Mouse (Mus musculus) cortical plate, adult 2 months (tissue): Measurements from ENCODE around the gene Pi4k2b.

ENCODE experiments used
- CTCF ChIP-seq: fragments of 200-500 bp; IDR thresholded peaks from 2 replicates; pipeline ENCODE4 v1.5.1; 2011; ENCODE audit warnings: mild to moderate bottlenecking, control low read depth, low read length; ENCODE audit not compliant: insufficient read depth; ENCODE audit errors: extremely low read depth
- POLR2A ChIP-seq: fragments of 200-500 bp; IDR thresholded peaks from 2 replicates; pipeline ENCODE4 v1.6.1; 2011; ENCODE audit warnings: mild to moderate bottlenecking, low read length, control low read depth; ENCODE audit not compliant: insufficient read depth; ENCODE audit errors: extremely low read depth

DNA sequence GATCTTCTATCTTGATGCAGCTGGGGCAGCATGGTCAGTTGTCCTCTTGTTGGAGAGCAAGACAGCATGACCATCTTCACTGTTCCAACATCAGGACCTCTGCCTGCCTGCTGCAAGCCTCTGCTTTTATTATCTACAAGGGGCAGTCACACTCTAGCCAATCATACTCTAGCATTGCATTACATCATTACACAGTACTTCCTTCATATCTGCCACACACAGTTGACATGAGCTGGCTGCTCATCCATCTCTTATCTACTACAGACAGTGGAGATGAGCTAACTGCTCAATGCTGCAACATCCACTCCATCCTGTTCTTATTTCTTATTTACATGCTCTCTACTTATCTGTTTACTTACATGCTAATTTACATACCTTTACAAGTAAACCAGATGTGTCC, 28.7 kb upstream of the Pi4k2b start:
- TF ChIP-seq POLR2A = no peak
- no peak for TF ChIP-seq CTCF
